In genomic region chr14:67550462-67551185, GRCm38 (mm10) we compare ENCODE assay signal across 14 mouse cellular contexts.
A peak's percentile ranks its signal among the peaks of the same experiment; 100 is the strongest.
DNase-seq lines count a peak whose midpoint lies in the region; ATAC-seq and TF ChIP-seq lines count a peak whose summit lies in the region.
"Had no signal": no experiment of that assay in that cellular context is flagged by ENCODE, and none has a peak within 500 bp of the region (broad histone marks: within the 10 kb centered on the region; RNA-seq: fewer than 3 reads in every experiment).

No protein-coding gene starts in this region.

- H3K4me3 ChIP-seq in hindbrain, embryonic 15.5 days: no peak overlapping the region
- H3K4me3 ChIP-seq in midbrain, postnatal 0 days (ENCODE audit: low read depth, low read length): no peak overlapping the region
- H3K4me3 ChIP-seq: heart, embryonic 15.5 days; intestine, embryonic 15.5 days; liver, embryonic 15.5 days had no signal

- no peak for TF ChIP-seq CTCF in midbrain, postnatal 0 days (IDR thresholded peaks at IDR 0.05)

- ATAC-seq in hindbrain, embryonic 15.5 days (ENCODE audit: low FRiP score, low read depth): peak; percentile 79
- ATAC-seq in midbrain, postnatal 0 days (ENCODE audit: low FRiP score): no peak
- ATAC-seq: intestine, embryonic 15.5 days had no signal

- peak overlapping the region; percentile 67 for H3K27ac ChIP-seq in hindbrain, embryonic 15.5 days (replicated peaks)
- H3K27ac ChIP-seq in midbrain, postnatal 0 days (ENCODE audit: low read depth, low read length): no peak overlapping the region
- H3K27ac ChIP-seq: heart, embryonic 15.5 days; intestine, embryonic 15.5 days; liver, embryonic 15.5 days had no signal

- 38% methylated on average over 6 of the region's 6 CpGs for WGBS in hindbrain, embryonic 15.5 days
- 41% methylated on average over 6 of the region's 6 CpGs for WGBS in midbrain, postnatal 0 days

- H3K36me3 ChIP-seq in hindbrain, embryonic 15.5 days: no peaks in the 10 kb centered on the region
- no peaks in the 10 kb centered on the region for H3K36me3 ChIP-seq in midbrain, postnatal 0 days (ENCODE audit: insufficient read depth, low read length)
- H3K36me3 ChIP-seq: heart, embryonic 15.5 days; intestine, embryonic 15.5 days; liver, embryonic 15.5 days had no signal

- H3K9ac ChIP-seq in hindbrain, embryonic 15.5 days: no peak overlapping the region
- H3K9ac ChIP-seq in midbrain, postnatal 0 days (replicated peaks; ENCODE audit: low read length, poor library complexity, severe bottlenecking): no peak overlapping the region
- H3K9ac ChIP-seq: heart, embryonic 15.5 days; intestine, embryonic 15.5 days; liver, embryonic 15.5 days had no signal

- peaks cover 8% of the 10 kb centered on the region for H3K4me1 ChIP-seq in hindbrain, embryonic 15.5 days (replicated peaks)
- H3K4me1 ChIP-seq in midbrain, postnatal 0 days (ENCODE audit: insufficient read depth, low read length): no peaks in the 10 kb centered on the region
- H3K4me1 ChIP-seq: heart, embryonic 15.5 days; intestine, embryonic 15.5 days; liver, embryonic 15.5 days had no signal

- H3K27me3 ChIP-seq in hindbrain, embryonic 15.5 days: no peaks in the 10 kb centered on the region
- no peaks in the 10 kb centered on the region for H3K27me3 ChIP-seq in midbrain, postnatal 0 days (ENCODE audit: insufficient read depth, low read length)
- H3K27me3 ChIP-seq: heart, embryonic 15.5 days; intestine, embryonic 15.5 days; liver, embryonic 15.5 days had no signal

- H3K4me2 ChIP-seq in hindbrain, embryonic 15.5 days: no peak overlapping the region
- H3K4me2 ChIP-seq in midbrain, postnatal 0 days (ENCODE audit: low read depth, low read length, poor library complexity, severe bottlenecking): no peak overlapping the region
- H3K4me2 ChIP-seq: heart, embryonic 15.5 days; intestine, embryonic 15.5 days; liver, embryonic 15.5 days had no signal

- H3K9me3 ChIP-seq in hindbrain, embryonic 15.5 days: no peaks in the 10 kb centered on the region
- H3K9me3 ChIP-seq in midbrain, postnatal 0 days (ENCODE audit: low read length): no peaks in the 10 kb centered on the region
- H3K9me3 ChIP-seq: heart, embryonic 15.5 days; intestine, embryonic 15.5 days; liver, embryonic 15.5 days had no signal

- DNase-seq in cerebellum, postnatal 10 days: peak; percentile 51 to 61
- no peak for DNase-seq in cerebellum, adult 9-11 months
- peak; percentile 9 to 37 for DNase-seq in adrenal gland, postnatal 36 days
- peak; percentile 80 for DNase-seq in midbrain, postnatal 0 days (ENCODE audit: low spot score)
- no peak for DNase-seq in right cerebral cortex, postnatal 36 days (ENCODE audit: low spot score in 2 of 2)
- no peak for DNase-seq in urinary bladder, postnatal 4 days (ENCODE audit: low spot score in 2 of 2)
- DNase-seq in right cerebral cortex, postnatal 14 days: no peak
- DNase-seq: gastrocnemius, postnatal 36 days; kidney, postnatal 10 days; thymus, postnatal 25 days had no signal

Comparison
In these comparisons a context has a peak if more than half of its experiments do, and no peak if none do; other contexts are left out.
1. DNase-seq: peak in cerebellum, postnatal 10 days (2 of 2), adrenal gland, postnatal 36 days (2 of 2) and midbrain, postnatal 0 days (single experiment); none in cerebellum, adult 9-11 months (single experiment), right cerebral cortex, postnatal 36 days (0 of 2), urinary bladder, postnatal 4 days (0 of 2) and right cerebral cortex, postnatal 14 days (single experiment).